Mouse (Mus musculus) heart, postnatal 0 days (tissue): ENCODE data around the gene Axl. TPM values are rescaled to one million over a fixed set of nuclear protein-coding genes. Genes with fewer than 3 reads are reported as not detected.

ENCODE experiments used
- ATAC-seq: fragments of 200-750 bp; cut with Nextera tagmentation; 2 replicates; pipeline ENCODE4 v1.8.0; 2017; ENCODE audit warnings: low read depth, moderate number of reproducible peaks, moderate library complexity; ENCODE audit not compliant: insufficient read depth
- DNase-seq: peaks from one replicate; pipeline ENCODE4 v3.0.0-alpha.2; 2016; ENCODE audit warnings: low spot score
- H3K27ac ChIP-seq: fragments of 300-500 bp; sonication (generic); 2 replicates; pipeline ENCODE4 v1.5.1; 2014; ENCODE audit warnings: low read depth, mild to moderate bottlenecking
- H3K27me3 ChIP-seq: fragments of 300-500 bp; sonication (generic); 2 replicates; pipeline ENCODE4 v1.6.1; 2014; ENCODE audit warnings: low read length, mixed read lengths; ENCODE audit not compliant: control insufficient read depth, insufficient read depth
- H3K36me3 ChIP-seq: fragments of 300-500 bp; sonication (generic); replicated peaks from 2 replicates; pipeline ENCODE4 v1.6.1; 2014; ENCODE audit warnings: low read length, mixed read lengths; ENCODE audit not compliant: control insufficient read depth, insufficient read depth
- H3K4me1 ChIP-seq: fragments of 300-500 bp; sonication (generic); 2 replicates; pipeline ENCODE4 v1.6.1; 2014; ENCODE audit warnings: antibody characterized with exemption; ENCODE audit not compliant: control insufficient read depth, insufficient read depth
- H3K4me2 ChIP-seq: fragments of 300-500 bp; sonication (generic); 2 replicates; pipeline ENCODE4 v1.6.1; 2014; ENCODE audit warnings: low read depth, mild to moderate bottlenecking, low read length, moderate library complexity
- H3K4me3 ChIP-seq: fragments of 300-500 bp; sonication (generic); 2 replicates; pipeline ENCODE4 v1.5.1; 2014; ENCODE audit warnings: low read depth, low read length
- H3K9ac ChIP-seq: fragments of 300-500 bp; sonication (generic); replicated peaks from 2 replicates; pipeline ENCODE4 v1.6.1; 2014; ENCODE audit warnings: low read depth, low read length, mixed read lengths
- H3K9me3 ChIP-seq: fragments of 300-500 bp; sonication (generic); replicated peaks from 2 replicates; pipeline ENCODE4 v1.6.1; 2016; ENCODE audit warnings: low read length; ENCODE audit not compliant: control insufficient read depth
- CTCF ChIP-seq: IDR thresholded peaks from 2 replicates; pipeline ENCODE4 v1.5.1; 2016; ENCODE audit warnings: antibody characterized with exemption, control low read depth, low read depth
- EP300 ChIP-seq: IDR thresholded peaks from 2 replicates; pipeline ENCODE4 v1.6.1; 2016; ENCODE audit warnings: antibody characterized with exemption, low read depth
- WGBS: fragments of 180-500 bp; shearing (Covaris S2); extraction: QIAGEN DNeasy Blood & Tissue Kit; methylation state at CpG from one replicate; pipeline ENCODE4 v1.1.7; 2014; 5-methylcytosine and 5-hydroxymethylcytosine counted together
- polyA plus RNA-seq: library from polyadenylated mRNA; unstranded; fragments of >200 nt; fragmentation: Nextera tagmentation; extraction: Ambion mirVana; gene quantifications from 2 replicates; pipeline ENCODE4 v1.2.1, GENCODE M21; 2015
- total RNA-seq: library from RNA; depleted of rRNA; stranded (reverse); fragments of >200 nt; gene quantifications from 2 replicates; pipeline ENCODE4 v1.2.3, GENCODE M21; 2014; ENCODE audit warnings: low replicate concordance

Gene Axl
- total and polyA plus RNA-seq, 2 experiments from 2014 or later: 33.3 to 63.8 TPM

DNA sequence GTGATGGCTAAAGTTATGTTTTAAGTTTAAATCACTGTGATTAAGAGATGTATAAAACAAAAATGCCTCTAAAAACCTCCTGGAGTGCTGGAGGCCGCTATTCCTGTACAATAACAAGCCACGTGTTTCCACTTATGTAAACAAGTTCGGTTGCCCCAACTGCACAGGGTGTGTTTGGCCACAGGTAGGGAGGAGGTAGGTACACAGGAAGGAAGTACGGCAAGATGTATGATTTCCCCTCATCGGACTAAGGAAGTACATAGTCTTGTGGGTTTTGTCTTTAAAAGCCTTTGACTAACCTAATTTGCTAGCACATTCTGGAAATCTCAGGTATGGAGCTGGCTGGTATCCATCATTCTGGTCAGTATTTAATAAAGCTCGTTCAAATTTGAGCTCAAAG is 37.5 kb upstream of the Axl start:
- Histone ChIP-seq H3K36me3 (no peaks in the 10 kb centered on the region), H3K27ac (no peak overlapping the region), H3K4me1 (peaks cover 12% of the 10 kb centered on the region), H3K9ac (no peak overlapping the region), H3K27me3 (no peaks in the 10 kb centered on the region), H3K4me2 (no peak overlapping the region), H3K4me3 (no peak overlapping the region), H3K9me3 (no peaks in the 10 kb centered on the region)
- no peak for TF ChIP-seq EP300
- TF ChIP-seq CTCF: no peak
- DNase-seq (no peak), ATAC-seq (no peak)
- WGBS: 67% methylated on average over 6 of the region's 6 CpGs

DNA sequence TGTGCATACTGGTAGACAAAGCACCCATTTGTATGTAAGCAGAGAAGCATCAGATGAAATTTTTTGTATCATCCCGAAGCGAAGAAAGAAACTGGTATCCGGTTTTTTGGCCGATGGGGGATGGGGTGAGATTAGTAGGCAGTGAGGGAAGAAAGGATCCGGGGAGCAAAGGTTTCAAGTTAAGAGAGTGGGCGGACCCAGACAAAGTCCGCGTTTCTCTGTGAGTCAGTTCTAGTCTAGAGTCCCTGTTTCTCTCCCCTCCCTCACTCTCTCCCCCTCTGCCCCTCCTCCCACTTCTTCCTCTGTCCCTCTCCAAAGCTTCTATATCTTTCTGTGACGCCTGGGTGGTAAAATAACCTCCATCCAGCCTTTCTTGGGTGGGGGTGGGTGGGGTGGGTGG is 36.5 kb upstream of the Axl start:
- no peak overlapping the region for H3K27ac ChIP-seq
- no peaks in the 10 kb centered on the region for H3K27me3 ChIP-seq
- H3K4me2 ChIP-seq: no peak overlapping the region
- no peaks in the 10 kb centered on the region for H3K9me3 ChIP-seq
- peaks cover 12% of the 10 kb centered on the region for H3K4me1 ChIP-seq
- no peak overlapping the region for H3K9ac ChIP-seq
- DNase-seq (no peak), ATAC-seq (no peak)
- WGBS: 55% methylated on average over 9 of the region's 9 CpGs
- no peak overlapping the region for H3K4me3 ChIP-seq
- H3K36me3 ChIP-seq: no peaks in the 10 kb centered on the region
- TF ChIP-seq CTCF (no peak), EP300 (no peak)

DNA sequence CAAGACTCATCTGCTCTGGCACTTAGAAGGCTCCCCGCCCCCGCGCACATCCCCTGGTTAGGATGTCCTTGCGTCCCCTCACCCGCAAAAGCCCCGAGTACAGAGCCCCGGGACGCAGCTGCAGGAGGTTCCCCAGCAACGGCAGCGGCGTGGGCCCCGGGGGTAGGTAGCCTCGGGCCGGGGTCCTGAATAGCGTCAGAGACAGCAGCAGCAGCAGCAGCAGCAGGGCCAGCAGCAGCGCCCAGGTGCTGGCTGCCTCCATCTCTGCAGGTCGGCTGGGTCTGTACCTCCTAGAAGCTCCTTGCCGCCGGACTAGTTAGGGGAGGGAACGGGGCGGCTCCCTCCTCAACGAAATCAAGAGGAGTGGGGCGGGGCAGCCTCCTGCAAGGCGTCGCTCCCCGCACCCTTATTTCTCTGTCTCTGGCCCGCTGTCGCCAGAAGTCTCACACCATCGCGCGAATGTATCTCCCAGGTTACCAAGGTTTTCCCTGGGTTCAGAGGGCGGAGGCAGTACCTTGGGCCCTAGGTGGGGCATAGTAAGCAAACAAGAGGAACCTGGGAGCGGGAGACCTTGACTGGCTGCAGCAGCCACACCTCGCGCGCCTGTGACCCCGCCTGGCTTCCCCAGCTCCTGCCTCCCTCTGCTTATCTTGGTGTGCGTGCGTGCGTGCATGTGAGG is 27.9 kb upstream of the Axl start, which contains the start of gene Cyp2s1:
Gene Cyp2s1, minus strand, starts transcription at position 673 of the 679 bp plus-strand sequence.
- Histone ChIP-seq H3K27me3 (peaks cover 22% of the 10 kb centered on the region), H3K27ac (no peak within 1 kb of the TSS), H3K36me3 (no peaks in the 10 kb centered on the region), H3K9ac (peak within 1 kb of the TSS; percentile 31; the same call in 1 of the 2 replicates), H3K9me3 (no peaks in the 10 kb centered on the region), H3K4me2 (peak within 1 kb of the TSS; percentile 73), H3K4me3 (peak within 1 kb of the TSS; percentile 35), H3K4me1 (no peaks in the 10 kb centered on the region)
- ATAC-seq (0 out of 2 replicates have a peak, but pooled peaks have one; percentile 22), DNase-seq (no peak)
- WGBS: under 1% methylated on average over 40 of the region's 40 CpGs
- TF ChIP-seq EP300 (no peak), CTCF (no peak)

- Histone ChIP-seq H3K4me1 (no peaks in the 10 kb centered on the region), H3K36me3 (no peaks in the 10 kb centered on the region), H3K4me2 (peak overlapping the region; percentile 73; the same call in 1 of the 2 replicates), H3K9me3 (no peaks in the 10 kb centered on the region), H3K4me3 (no peak overlapping the region), H3K9ac (no peak overlapping the region), H3K27ac (no peak overlapping the region), H3K27me3 (peaks cover 22% of the 10 kb centered on the region)
- DNase-seq (no peak), ATAC-seq (no peak)
- TF ChIP-seq EP300: no peak
- no peak for TF ChIP-seq CTCF
- 19% methylated on average over 7 of the region's 7 CpGs for WGBS
Observed at GRCm38 (mm10) chr7:25815571-25815970, 27.1 kb upstream of the Axl start.

- DNase-seq (no peak), ATAC-seq (no peak)
- Histone ChIP-seq H3K4me2 (no peak overlapping the region), H3K4me1 (no peaks in the 10 kb centered on the region), H3K36me3 (no peaks in the 10 kb centered on the region), H3K9ac (no peak overlapping the region), H3K9me3 (no peaks in the 10 kb centered on the region), H3K27ac (no peak overlapping the region), H3K4me3 (no peak overlapping the region), H3K27me3 (peaks cover 22% of the 10 kb centered on the region)
- TF ChIP-seq EP300 (no peak), CTCF (no peak)
- WGBS: 68% methylated on average over 9 of the region's 9 CpGs
Observed at GRCm38 (mm10) chr7:25814711-25815110, 26.2 kb upstream of the Axl start.

DNA sequence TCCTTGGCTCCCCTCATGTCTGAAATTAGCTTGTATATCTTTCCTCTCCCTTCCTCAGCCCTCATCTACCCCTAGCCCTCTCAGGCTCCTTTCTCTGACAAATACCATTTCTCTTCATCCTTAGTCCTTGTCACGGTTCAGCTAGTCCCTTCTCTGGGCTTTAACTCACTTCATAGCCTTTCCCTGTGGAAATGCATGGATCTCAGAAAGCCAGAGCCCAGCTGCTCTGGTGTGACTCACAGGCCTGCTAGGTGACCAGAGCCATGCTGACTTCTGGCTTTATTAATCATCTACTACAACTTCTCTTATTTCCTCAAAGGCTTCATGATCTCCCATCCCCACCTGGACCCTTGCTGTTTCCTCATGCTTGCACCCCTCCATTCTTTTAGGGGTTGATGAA is 23.7 kb upstream of the Axl start:
- 68% methylated on average over 1 of the region's 1 CpGs for WGBS
- TF ChIP-seq EP300: no peak
- no peak for TF ChIP-seq CTCF
- Histone ChIP-seq H3K27ac (no peak overlapping the region), H3K4me3 (no peak overlapping the region), H3K36me3 (no peaks in the 10 kb centered on the region), H3K4me1 (no peaks in the 10 kb centered on the region), H3K9me3 (no peaks in the 10 kb centered on the region), H3K4me2 (no peak overlapping the region), H3K9ac (no peak overlapping the region), H3K27me3 (peaks cover 22% of the 10 kb centered on the region)
- DNase-seq (no peak), ATAC-seq (no peak)
